Mouse (Mus musculus) embryonic fibroblast, embryonic 13.5 days (primary cell): ENCODE data around the gene Ppfia2.

Source experiments
- CTCF ChIP-seq: IDR thresholded peaks from 2 replicates; pipeline ENCODE4 v1.5.1; 2011; ENCODE audit warnings: mild to moderate bottlenecking, control low read depth, low read length, moderate library complexity, borderline replicate concordance; ENCODE audit not compliant: insufficient read depth
- POLR2A ChIP-seq: IDR thresholded peaks from 2 replicates; pipeline ENCODE4 v1.6.1; 2011; ENCODE audit warnings: low read depth, mild to moderate bottlenecking, control low read depth, low read length, moderate library complexity

GRCm38 (mm10) chr10:106914822-106915221 lies 444.7 kb downstream of the Ppfia2 start:
- TF ChIP-seq POLR2A (no peak), CTCF (no peak)
